ENCODE assay signal across 8 mouse cellular contexts in genomic region chr4:155892017-155892416, GRCm38 (mm10). TPM values are rescaled to one million over a fixed set of nuclear protein-coding genes. Genes with fewer than 3 reads are reported as not detected.
DNase-seq lines count a peak whose midpoint lies in the region; ATAC-seq and TF ChIP-seq lines count a peak whose summit lies in the region.

No protein-coding gene starts in this region.

- no peak for TF ChIP-seq POLR2A in limb, embryonic 14.5 days (IDR thresholded peaks at IDR 0.05; ENCODE audit: borderline replicate concordance, extremely low read depth, insufficient read depth, insufficient read length)
- TF ChIP-seq POLR2A in spleen, adult 2 months (IDR thresholded peaks at IDR 0.05; ENCODE audit: low read depth, low read length), result 0 out of 2 replicates have a peak, but pooled peaks have one; percentile 8

- peak; percentile 91 for ATAC-seq in intestine, postnatal 0 days
- peak; percentile 90 for ATAC-seq in limb, embryonic 14.5 days (ENCODE audit: low FRiP score, low read depth)
- peak; percentile 93 for ATAC-seq in midbrain, embryonic 15.5 days (replicated peaks)

- DNase-seq in ovary, adult 18-20 months (ENCODE audit: low spot score), result peak; percentile 65
- no peak for DNase-seq in ovary, postnatal 10 days (ENCODE audit: low spot score)
- DNase-seq in embryo, embryonic 10 days (ENCODE audit: low spot score), result peak; percentile 89
- peak; percentile 77 to 89 for DNase-seq in gastrocnemius, postnatal 4 days (ENCODE audit: low spot score in 2 of 2)
- DNase-seq in limb, embryonic 14.5 days (ENCODE audit: low spot score), result peak; percentile 79
- DNase-seq in spleen, adult 2 months (ENCODE audit: low read depth in 1 of 2, low spot score in 2 of 2), result peak; percentile 66 to 78

- peak overlapping the region; percentile 97 for H3K27ac ChIP-seq in intestine, postnatal 0 days (ENCODE audit: low read depth, low read length)
- H3K27ac ChIP-seq in limb, embryonic 14.5 days (replicated peaks; ENCODE audit: low read depth, low read length), result peak overlapping the region; percentile 89
- peak overlapping the region; percentile 100 for H3K27ac ChIP-seq in midbrain, embryonic 15.5 days
- peak overlapping the region; percentile 99 for H3K27ac ChIP-seq in spleen, adult 2 months (ENCODE audit: insufficient read depth, low read length)

- peak overlapping the region; percentile 99 for H3K4me2 ChIP-seq in intestine, postnatal 0 days (replicated peaks; ENCODE audit: low read depth)
- H3K4me2 ChIP-seq in limb, embryonic 14.5 days (replicated peaks; ENCODE audit: low read depth, low read length, severe bottlenecking), result peak overlapping the region; percentile 96
- peak overlapping the region; percentile 97 for H3K4me2 ChIP-seq in midbrain, embryonic 15.5 days

- H3K9ac ChIP-seq in intestine, postnatal 0 days (ENCODE audit: low read depth, low read length), result peak overlapping the region; percentile 76
- peak overlapping the region; percentile 75 for H3K9ac ChIP-seq in limb, embryonic 14.5 days (ENCODE audit: low read depth, low read length, severe bottlenecking)
- H3K9ac ChIP-seq in midbrain, embryonic 15.5 days, result peak overlapping the region; percentile 98

- no peaks in the 10 kb centered on the region for H3K27me3 ChIP-seq in intestine, postnatal 0 days (replicated peaks; ENCODE audit: control insufficient read depth, insufficient read depth, low read length)
- no peaks in the 10 kb centered on the region for H3K27me3 ChIP-seq in limb, embryonic 14.5 days (ENCODE audit: control insufficient read depth, insufficient read depth, low read length)
- H3K27me3 ChIP-seq in midbrain, embryonic 15.5 days (replicated peaks), result no peaks in the 10 kb centered on the region
- H3K27me3 ChIP-seq in spleen, adult 2 months (ENCODE audit: control insufficient read depth, insufficient read depth, low read length), result no peaks in the 10 kb centered on the region

- H3K9me3 ChIP-seq in intestine, postnatal 0 days (ENCODE audit: control insufficient read depth), result no peaks in the 10 kb centered on the region
- no peaks in the 10 kb centered on the region for H3K9me3 ChIP-seq in limb, embryonic 14.5 days (ENCODE audit: control insufficient read depth, low read length)
- no peaks in the 10 kb centered on the region for H3K9me3 ChIP-seq in midbrain, embryonic 15.5 days

- under 1% methylated on average over 54 of the region's 56 CpGs for WGBS in intestine, postnatal 0 days
- WGBS in limb, embryonic 14.5 days, result under 1% methylated on average over 29 of the region's 56 CpGs
- WGBS in midbrain, embryonic 15.5 days, result under 1% methylated on average over 56 of the region's 56 CpGs
- 1% methylated on average over 40 of the region's 56 CpGs for WGBS in spleen, adult 2 months

- H3K4me1 ChIP-seq in intestine, postnatal 0 days (replicated peaks; ENCODE audit: control insufficient read depth, insufficient read depth, low read length), result peaks cover 7% of the 10 kb centered on the region; the same call in 1 of the 2 replicates
- peaks cover 25% of the 10 kb centered on the region for H3K4me1 ChIP-seq in limb, embryonic 14.5 days (ENCODE audit: control insufficient read depth, insufficient read depth, low read length)
- H3K4me1 ChIP-seq in midbrain, embryonic 15.5 days, result peaks cover 43% of the 10 kb centered on the region
- peaks cover 23% of the 10 kb centered on the region for H3K4me1 ChIP-seq in spleen, adult 2 months (ENCODE audit: control insufficient read depth, insufficient read depth, insufficient read length)

- H3K36me3 ChIP-seq in intestine, postnatal 0 days (ENCODE audit: control insufficient read depth, insufficient read depth), result peaks cover 37% of the 10 kb centered on the region
- H3K36me3 ChIP-seq in limb, embryonic 14.5 days (ENCODE audit: control insufficient read depth, insufficient read depth, low read length), result peaks cover 32% of the 10 kb centered on the region
- H3K36me3 ChIP-seq in midbrain, embryonic 15.5 days (replicated peaks), result peaks cover 28% of the 10 kb centered on the region
- peaks cover 13% of the 10 kb centered on the region for H3K36me3 ChIP-seq in spleen, adult 2 months (ENCODE audit: control insufficient read depth, insufficient read depth, low read length)

- TF ChIP-seq CTCF in intestine, postnatal 0 days (IDR thresholded peaks at IDR 0.05; ENCODE audit: low read depth), result peak; percentile 61
- TF ChIP-seq CTCF in spleen, adult 2 months (IDR thresholded peaks at IDR 0.05; ENCODE audit: extremely low read depth, insufficient read depth, insufficient read length, insufficient replicate concordance), result no peak

- peak overlapping the region; percentile 73 for H3K4me3 ChIP-seq in intestine, postnatal 0 days (ENCODE audit: low read depth, low read length)
- peak overlapping the region; percentile 88 for H3K4me3 ChIP-seq in limb, embryonic 14.5 days (replicated peaks; ENCODE audit: low read length)
- peak overlapping the region; percentile 98 for H3K4me3 ChIP-seq in midbrain, embryonic 15.5 days
- peak overlapping the region; percentile 91 for H3K4me3 ChIP-seq in spleen, adult 2 months (ENCODE audit: extremely low read depth, insufficient read depth, insufficient read length)

RNA-seq across cellular contexts. Expression of gene Acap3, which starts 0.4 kb away (rescaled TPM):
- 10 to 100 TPM; 30.1 to 31.6 TPM for total RNA-seq in gastrocnemius, postnatal 4 days (2021)
- 4.4 TPM in 2 replicates for polyA plus RNA-seq in intestine, postnatal 0 days (2015; fragmentation: Nextera tagmentation; extraction: Ambion mirVana)
- 33.8 and 41.6 TPM in 2 replicates for polyA plus RNA-seq in limb, embryonic 14.5 days (2012; rRNA removed)
- polyA plus RNA-seq in limb, embryonic 14.5 days (2014; fragmentation: Nextera tagmentation; extraction: Ambion mirVana), result 19.8 and 22.6 TPM in 2 replicates
- polyA plus RNA-seq in midbrain, embryonic 15.5 days (2015; fragmentation: Nextera tagmentation; extraction: Ambion mirVana), result 88.3 and 89.8 TPM in 2 replicates
- 29.1 and 31.9 TPM in 2 replicates for polyA plus RNA-seq in spleen, adult 2 months (2012; rRNA removed)

RNA-seq across cellular contexts. Expression of gene Pusl1, which starts 0.4 kb away (rescaled TPM):
- total RNA-seq in gastrocnemius, postnatal 4 days (2021), result 10 to 100 TPM; 27.4 to 30.1 TPM
- 23.6 and 23.8 TPM in 2 replicates for polyA plus RNA-seq in intestine, postnatal 0 days (2015; fragmentation: Nextera tagmentation; extraction: Ambion mirVana)
- polyA plus RNA-seq in limb, embryonic 14.5 days (2012; rRNA removed), result 95.7 and 125 TPM in 2 replicates
- 54.9 and 57.2 TPM in 2 replicates for polyA plus RNA-seq in limb, embryonic 14.5 days (2014; fragmentation: Nextera tagmentation; extraction: Ambion mirVana)
- polyA plus RNA-seq in midbrain, embryonic 15.5 days (2015; fragmentation: Nextera tagmentation; extraction: Ambion mirVana), result 60.1 and 66.6 TPM in 2 replicates
- polyA plus RNA-seq in spleen, adult 2 months (2012; rRNA removed), result 48.8 and 70.1 TPM in 2 replicates

RNA-seq across cellular contexts. Expression of gene Ints11, which starts 22.7 kb away (rescaled TPM):
- 10 to 100 TPM; 22.0 to 25.2 TPM for total RNA-seq in gastrocnemius, postnatal 4 days (2021)
- polyA plus RNA-seq in intestine, postnatal 0 days (2015; fragmentation: Nextera tagmentation; extraction: Ambion mirVana), result 19.9 and 20.9 TPM in 2 replicates
- 57.4 and 60.7 TPM in 2 replicates for polyA plus RNA-seq in limb, embryonic 14.5 days (2012; rRNA removed)
- polyA plus RNA-seq in limb, embryonic 14.5 days (2014; fragmentation: Nextera tagmentation; extraction: Ambion mirVana), result 63.7 and 75.4 TPM in 2 replicates
- 80.6 and 83.6 TPM in 2 replicates for polyA plus RNA-seq in midbrain, embryonic 15.5 days (2015; fragmentation: Nextera tagmentation; extraction: Ambion mirVana)
- 31.8 and 36.3 TPM in 2 replicates for polyA plus RNA-seq in spleen, adult 2 months (2012; rRNA removed)

RNA-seq across cellular contexts. Expression of gene Cptp, which starts 22.8 kb away (rescaled TPM):
- 10 to 100 TPM; 14.0 to 17.6 TPM for total RNA-seq in gastrocnemius, postnatal 4 days (2021)
- polyA plus RNA-seq in intestine, postnatal 0 days (2015; fragmentation: Nextera tagmentation; extraction: Ambion mirVana), result 17.4 and 19.2 TPM in 2 replicates
- polyA plus RNA-seq in limb, embryonic 14.5 days (2012; rRNA removed), result 15.0 and 20.5 TPM in 2 replicates
- 16.3 and 19.2 TPM in 2 replicates for polyA plus RNA-seq in limb, embryonic 14.5 days (2014; fragmentation: Nextera tagmentation; extraction: Ambion mirVana)
- polyA plus RNA-seq in midbrain, embryonic 15.5 days (2015; fragmentation: Nextera tagmentation; extraction: Ambion mirVana), result 28.1 and 29.1 TPM in 2 replicates
- 18.9 and 19.8 TPM in 2 replicates for polyA plus RNA-seq in spleen, adult 2 months (2012; rRNA removed)

RNA-seq across cellular contexts. Expression of gene Tas1r3, which starts 28.9 kb away (rescaled TPM):
- total RNA-seq in gastrocnemius, postnatal 4 days (2021), result under 1 TPM; 0.26 to 0.34 TPM
- 0.16 and 0.22 TPM in 2 replicates for polyA plus RNA-seq in intestine, postnatal 0 days (2015; fragmentation: Nextera tagmentation; extraction: Ambion mirVana)
- 0.31 and 0.51 TPM in 2 replicates for polyA plus RNA-seq in limb, embryonic 14.5 days (2012; rRNA removed)
- 0.32 and 0.37 TPM in 2 replicates for polyA plus RNA-seq in limb, embryonic 14.5 days (2014; fragmentation: Nextera tagmentation; extraction: Ambion mirVana)
- 0.61 and 0.72 TPM in 2 replicates for polyA plus RNA-seq in midbrain, embryonic 15.5 days (2015; fragmentation: Nextera tagmentation; extraction: Ambion mirVana)
- 0.95 and 1.2 TPM in 2 replicates for polyA plus RNA-seq in spleen, adult 2 months (2012; rRNA removed)
